Mouse (Mus musculus) MEL (cell line): ENCODE measurements around the gene Fgf3.

ENCODE experiments used
- CHD2 ChIP-seq: IDR thresholded peaks from 2 replicates; pipeline ENCODE4 v1.6.1; 2011; ENCODE audit warnings: low read length, improper control_type of control experiment
- CTCF ChIP-seq, 3 experiments: IDR thresholded peaks in 2 of 3; conservative IDR thresholded peaks in 1 of 3; 2 replicates each; pipeline ENCODE4 v1.5.1; 2011 to 2012; ENCODE audit warnings: low read length in 3 of 3, low read depth in 2 of 3, mild to moderate bottlenecking in 2 of 3, improper control_type of control experiment in 1 of 3, inconsistent platforms in 1 of 3, mixed read lengths in 1 of 3, moderate library complexity in 1 of 3; ENCODE audit not compliant: control insufficient read depth in 1 of 3, insufficient read depth in 1 of 3, poor library complexity in 1 of 3, severe bottlenecking in 1 of 3
- GATA1 ChIP-seq: IDR thresholded peaks from 2 replicates; pipeline ENCODE4 v1.6.1; 2011; ENCODE audit warnings: low read depth, low read length, improper control_type of control experiment
- POLR2A ChIP-seq, 2 experiments: IDR thresholded peaks; 2 replicates each; pipeline ENCODE4 v1.6.1; 2011 to 2012; ENCODE audit warnings: low read length in 2 of 2, mild to moderate bottlenecking in 2 of 2, control low read depth in 1 of 2, improper control_type of control experiment in 1 of 2, low read depth in 1 of 2, moderate library complexity in 1 of 2; ENCODE audit not compliant: control insufficient read depth in 1 of 2, insufficient read depth in 1 of 2, poor library complexity in 1 of 2
- RAD21 ChIP-seq: IDR thresholded peaks from 2 replicates; pipeline ENCODE4 v1.6.1; 2011; ENCODE audit warnings: mild to moderate bottlenecking, low read depth, low read length, improper control_type of control experiment
- RCOR1 ChIP-seq: IDR thresholded peaks from 2 replicates; pipeline ENCODE4 v1.6.1; 2012; ENCODE audit warnings: low read depth, mild to moderate bottlenecking, inconsistent platforms, low read length, improper control_type of control experiment
- TBP ChIP-seq: IDR thresholded peaks from 2 replicates; pipeline ENCODE4 v1.8.0; 2011; ENCODE audit warnings: low read depth, low read length, improper control_type of control experiment

DNA sequence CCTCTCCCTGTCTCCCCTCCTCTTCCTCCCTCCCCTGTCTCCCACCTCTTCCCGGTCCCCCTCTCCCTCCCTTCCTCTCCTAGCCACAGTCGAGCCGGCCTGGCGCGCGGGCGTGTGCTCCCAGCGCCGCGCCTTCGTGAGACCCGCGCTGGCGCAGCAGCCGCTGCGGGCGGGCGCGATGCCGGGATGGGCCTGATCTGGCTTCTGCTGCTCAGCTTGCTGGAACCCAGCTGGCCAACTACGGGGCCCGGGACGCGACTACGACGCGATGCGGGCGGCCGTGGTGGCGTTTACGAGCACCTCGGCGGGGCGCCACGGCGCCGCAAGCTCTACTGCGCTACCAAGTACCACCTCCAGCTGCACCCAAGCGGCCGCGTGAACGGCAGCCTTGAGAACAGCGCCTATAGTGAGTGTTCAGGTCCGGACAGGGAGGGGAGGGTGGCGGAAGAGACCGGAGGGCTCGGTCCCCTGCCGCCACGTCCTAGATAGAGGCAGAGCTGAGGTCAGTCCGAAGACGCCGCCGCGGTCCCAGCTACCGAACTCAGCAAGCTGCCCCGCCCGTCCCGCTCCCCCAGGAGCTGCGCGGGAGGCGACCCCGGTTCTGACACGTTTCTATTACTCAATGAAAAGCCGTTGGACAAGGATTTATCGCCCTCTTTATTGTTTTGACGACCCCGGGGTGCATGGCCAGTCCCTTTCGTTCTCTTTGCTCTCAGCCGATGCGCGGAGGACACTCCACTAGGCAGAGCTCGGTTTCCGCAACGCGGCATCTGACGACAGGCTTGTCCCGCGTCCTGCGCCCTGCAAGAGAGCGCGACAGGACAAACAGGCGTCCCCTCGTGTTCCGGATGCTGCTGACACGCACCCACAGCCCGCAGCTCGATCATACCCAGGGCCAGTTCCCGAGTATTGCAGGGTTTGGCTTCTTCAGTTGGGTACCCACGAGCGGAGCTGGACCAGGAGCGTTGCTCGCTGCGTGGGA lies 930 bp downstream of the Fgf3 start:
- TF ChIP-seq GATA1, result no peak
- no peak for TF ChIP-seq POLR2A (IDR thresholded peaks at IDR 0.05; ENCODE audit: control insufficient read depth in 1 of 2, insufficient read depth in 1 of 2, low read depth in 1 of 2, low read length in 2 of 2, poor library complexity in 1 of 2)
- TF ChIP-seq CTCF (IDR thresholded peaks at IDR 0.05 in 2 of 3, conservative IDR thresholded peaks at IDR 0.05 in 1 of 3; ENCODE audit: control insufficient read depth in 1 of 3, insufficient read depth in 1 of 3, low read depth in 2 of 3, low read length in 3 of 3, poor library complexity in 1 of 3, severe bottlenecking in 1 of 3), result no peak
- TF ChIP-seq TBP, result no peak
- no peak for TF ChIP-seq RAD21
- no peak for TF ChIP-seq RCOR1
- TF ChIP-seq CHD2, result no peak
